Mouse (Mus musculus) left cerebral cortex, adult 2 months (tissue): ENCODE data around the gene Cmip. TPM values are rescaled to one million over a fixed set of nuclear protein-coding genes. Genes with fewer than 3 reads are reported as not detected.

ENCODE experiments used
- DNase-seq, 2 experiments: peaks; one replicate each; pipeline ENCODE4 v3.0.0; 2021 to 2022; ENCODE audit warnings: low spot score in 2 of 2, mixed read lengths in 1 of 2; ENCODE audit errors: extremely low spot score in 1 of 2
- H3K27ac ChIP-seq: fragments of 200-600 bp; 2 replicates; pipeline ENCODE4 v1.8.1; 2022
- H3K4me3 ChIP-seq: fragments of 200-600 bp; 2 replicates; pipeline ENCODE4 v1.8.1; 2022
- CTCF ChIP-seq: fragments of 200-600 bp; IDR thresholded peaks from 2 replicates; pipeline ENCODE4 v1.8.1; 2022; ENCODE audit warnings: antibody characterized with exemption, mild to moderate bottlenecking, moderate library complexity
- intact Hi-C: fragments of 180-260 bp; cut with DNase I; formaldehyde crosslinking; loops from one replicate; pipeline ENCODE4 v1.15.1; 2025
- total RNA-seq, 2 experiments: library from RNA; stranded (reverse); gene quantifications; 2 replicates each; pipeline ENCODE4 v1.2.3; 2021

The Cmip gene
- total RNA-seq, 2 experiments from 2014 or later: 339 to 342 TPM

- H3K4me3 ChIP-seq: no peak overlapping the region
- H3K27ac ChIP-seq: no peak overlapping the region
- DNase-seq: no peak
- TF ChIP-seq CTCF: no peak
- intact Hi-C loops: no loop called here
Observed at GRCm38 (mm10) chr8:117320616-117321015, 63.8 kb downstream of the Cmip start.

- no peak for DNase-seq
- intact Hi-C loops: no loop called here
- H3K4me3 ChIP-seq: no peak overlapping the region
- no peak for TF ChIP-seq CTCF
- H3K27ac ChIP-seq: peak overlapping the region; percentile 80; the same call in 1 of the 2 replicates
Observed at GRCm38 (mm10) chr8:117321232-117321631, 64.4 kb downstream of the Cmip start.

- H3K27ac ChIP-seq: peak overlapping the region; percentile 80
- TF ChIP-seq CTCF: no peak
- H3K4me3 ChIP-seq: no peak overlapping the region
- peak; percentile 55 to 60 for DNase-seq
- intact Hi-C loops: no loop called here
Observed at GRCm38 (mm10) chr8:117322021-117322420, 65.2 kb downstream of the Cmip start.

- Histone ChIP-seq H3K27ac (peak overlapping the region; percentile 54), H3K4me3 (no peak overlapping the region)
- no peak for DNase-seq
- intact Hi-C loops: no loop called here
- no peak for TF ChIP-seq CTCF
Observed at GRCm38 (mm10) chr8:117322715-117323310, 65.9 kb downstream of the Cmip start.

- no peak overlapping the region for H3K27ac ChIP-seq
- intact Hi-C loops: no loop called here
- DNase-seq: no peak
- TF ChIP-seq CTCF: no peak
- no peak overlapping the region for H3K4me3 ChIP-seq
Observed at GRCm38 (mm10) chr8:117324821-117325220, 68.0 kb downstream of the Cmip start.

GRCm38 (mm10) chr8:117326735-117327134 lies 69.9 kb downstream of the Cmip start:
- no peak for TF ChIP-seq CTCF
- Histone ChIP-seq H3K4me3 (no peak overlapping the region), H3K27ac (no peak overlapping the region)
- DNase-seq: no peak
- intact Hi-C loops: no loop called here

- DNase-seq: no peak
- intact Hi-C loops: no loop called here
- H3K27ac ChIP-seq: peak overlapping the region; percentile 50
- no peak for TF ChIP-seq CTCF
- H3K4me3 ChIP-seq: no peak overlapping the region
Observed at GRCm38 (mm10) chr8:117327385-117327837, 70.5 kb downstream of the Cmip start.

GRCm38 (mm10) chr8:117328758-117329157 lies 71.9 kb downstream of the Cmip start:
- no peak for TF ChIP-seq CTCF
- Histone ChIP-seq H3K27ac (peak overlapping the region; percentile 62), H3K4me3 (no peak overlapping the region)
- intact Hi-C loops: no loop called here
- DNase-seq: no peak

- H3K27ac ChIP-seq: peak overlapping the region; percentile 62
- no peak for DNase-seq
- no peak overlapping the region for H3K4me3 ChIP-seq
- TF ChIP-seq CTCF: no peak
- intact Hi-C loops: no loop called here
Observed at GRCm38 (mm10) chr8:117329167-117329566, 72.3 kb downstream of the Cmip start.

- Histone ChIP-seq H3K4me3 (no peak overlapping the region), H3K27ac (no peak overlapping the region)
- DNase-seq: no peak
- intact Hi-C loops: loop anchor here (5.0 kb wide), 1 partner anchor 73 kb away; the partner anchor contains the start of gene Cmip
- TF ChIP-seq CTCF: no peak
Observed at GRCm38 (mm10) chr8:117329903-117330302, 73.0 kb downstream of the Cmip start.

GRCm38 (mm10) chr8:117332229-117333010 lies 75.6 kb downstream of the Cmip start:
- intact Hi-C loops: loop anchor here (5.0 kb wide), 1 partner anchor 75 kb away; the partner anchor contains the start of gene Cmip
- TF ChIP-seq CTCF: no peak
- peak; percentile 55 to 68 for DNase-seq
- Histone ChIP-seq H3K27ac (no peak overlapping the region), H3K4me3 (no peak overlapping the region)

GRCm38 (mm10) chr8:117333619-117334018 lies 76.8 kb downstream of the Cmip start:
- H3K4me3 ChIP-seq: no peak overlapping the region
- TF ChIP-seq CTCF: no peak
- H3K27ac ChIP-seq: no peak overlapping the region
- intact Hi-C loops: loop anchor here (5.0 kb wide), 1 partner anchor 76 kb away; the partner anchor contains the start of gene Cmip
- no peak for DNase-seq
